Mouse (Mus musculus): Measurements from ENCODE around the gene H2-M10.1.
"Not testable (repeated sequence)": the region's sequence is repeated elsewhere in the genome, so short reads cannot be mapped to it uniquely, and the experiment has no call there.

DNA sequence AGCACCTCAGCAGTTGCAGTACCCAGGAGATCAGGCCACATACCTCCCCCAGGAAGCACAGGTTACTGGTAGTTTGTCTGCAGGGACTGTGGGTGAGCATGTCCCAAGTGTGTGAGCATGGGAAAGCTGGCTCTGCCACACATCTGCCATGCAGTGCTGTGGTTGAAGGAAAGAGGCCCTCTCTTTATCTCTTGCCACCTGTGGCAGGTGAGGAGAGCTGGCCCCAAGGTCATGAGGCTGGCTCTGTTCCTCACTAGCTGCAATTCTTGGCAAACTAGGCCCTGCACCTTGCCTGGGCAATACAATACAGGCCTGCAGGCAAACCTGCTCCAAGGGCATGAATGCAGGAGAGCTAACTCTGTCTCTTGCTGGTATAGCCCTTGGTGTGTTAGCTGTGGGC is 36.4 kb upstream of the H2-M10.1 start:
- not testable (repeated sequence) for TF ChIP-seq CTCF, POLR2A (IDR thresholded peaks at IDR 0.05; ENCODE audit: insufficient read depth, low read depth, low read length)
